Mouse (Mus musculus): Measurements from ENCODE around the gene Olfr785.
"Not testable (repeated sequence)": the region's sequence is repeated elsewhere in the genome, so short reads cannot be mapped to it uniquely, and the experiment has no call there.

Olfr785 gene

DNA sequence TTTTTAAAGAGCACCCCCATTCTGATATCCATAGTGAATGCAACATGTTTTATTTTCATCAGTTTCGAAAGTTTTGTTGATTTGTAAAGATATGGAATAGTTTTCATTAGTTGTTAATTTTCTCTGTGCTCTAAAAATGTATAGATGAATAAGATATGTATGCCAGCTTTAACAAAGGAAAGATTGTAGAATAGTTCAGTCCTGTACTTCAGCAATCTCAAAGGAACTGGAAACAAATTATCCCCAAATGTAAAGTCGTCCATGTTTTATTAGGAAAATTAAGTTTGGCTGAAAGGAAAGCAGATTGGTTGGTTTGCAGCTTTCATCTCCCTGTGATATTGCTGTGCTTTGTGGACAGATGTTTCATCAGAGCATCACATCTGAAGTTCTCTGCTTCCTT is at the start of gene Olfr785:
Gene Olfr785, plus strand, starts transcription at position 301 of the 400 bp plus-strand sequence.
- no peak for DNase-seq

DNA sequence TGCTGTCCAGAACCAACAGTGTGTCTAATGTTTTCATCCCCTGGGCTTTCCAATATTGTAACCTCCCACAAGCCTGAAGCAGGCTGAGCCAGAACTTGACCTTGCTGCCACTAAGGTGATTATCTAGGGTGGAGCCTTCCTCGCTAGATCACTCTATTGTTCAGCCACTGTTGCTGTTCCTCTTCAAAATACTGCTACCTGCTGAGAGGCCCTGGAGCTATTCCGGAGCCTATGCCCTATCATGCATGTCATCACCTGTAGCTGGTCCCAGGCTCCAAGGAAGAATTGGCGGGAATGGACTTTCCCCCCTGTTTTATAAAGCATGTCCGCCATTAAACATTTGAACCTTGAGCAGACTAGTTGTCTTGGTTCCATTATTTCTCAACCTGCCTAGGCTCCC is 48.7 kb upstream of the Olfr785 start:
- DNase-seq: not testable (repeated sequence)

DNA sequence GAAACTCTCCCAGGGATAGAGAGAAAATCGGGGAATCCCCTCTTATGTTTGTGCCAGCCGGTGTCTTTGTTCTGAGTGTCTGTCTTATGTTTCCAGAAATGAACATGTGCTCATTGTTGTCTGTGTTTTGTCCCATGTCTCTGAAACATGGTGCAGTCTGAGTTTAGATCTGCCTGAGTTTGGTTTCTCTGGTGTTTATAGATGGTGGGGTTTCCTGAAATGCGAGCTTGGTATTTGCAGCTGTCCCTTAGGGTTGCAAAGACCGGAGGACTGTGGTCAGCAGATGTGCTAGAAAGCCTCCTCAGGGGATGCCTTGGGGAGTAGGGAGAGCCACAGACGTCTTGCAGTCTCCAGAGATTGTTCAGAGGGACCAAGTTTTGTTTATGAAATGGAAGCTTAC is 47.9 kb upstream of the Olfr785 start:
- DNase-seq: no peak

DNA sequence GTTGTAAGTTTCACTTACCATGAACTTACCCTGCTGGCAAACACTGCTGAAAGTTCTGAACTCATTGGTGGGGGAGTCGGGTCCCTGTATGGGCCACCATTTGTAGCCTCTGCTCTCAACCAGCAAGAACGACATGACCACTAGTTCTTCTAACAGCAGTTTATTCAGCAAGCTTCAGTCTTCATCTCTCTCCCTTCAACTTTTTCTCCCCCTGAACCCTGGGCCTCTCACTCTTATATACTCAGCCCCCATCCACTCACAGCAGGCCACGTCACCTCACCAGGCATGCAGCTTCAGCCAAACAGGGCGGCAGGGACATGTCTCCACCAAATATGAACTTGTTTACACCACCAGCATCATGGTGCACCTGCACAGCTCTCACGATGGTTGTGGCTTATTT is 31.2 kb upstream of the Olfr785 start:
- not testable (repeated sequence) for DNase-seq

DNA sequence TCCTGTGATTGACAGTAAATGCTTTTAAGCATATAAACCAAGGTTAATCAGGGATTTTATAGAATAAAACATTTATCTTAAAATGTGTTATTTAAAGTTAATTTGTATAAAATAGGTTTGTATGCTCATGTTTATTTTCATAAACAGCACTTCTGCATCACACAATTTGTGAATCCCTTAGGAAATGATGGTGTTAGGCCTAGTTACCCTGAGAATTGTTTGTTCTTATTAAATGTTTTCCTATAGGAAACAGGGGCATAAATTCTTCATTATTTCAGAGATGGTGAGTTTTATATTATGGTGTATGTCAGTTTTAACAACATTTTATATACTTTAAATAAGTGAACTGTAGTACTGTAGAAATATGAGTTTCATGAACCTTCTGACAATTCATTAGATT is 21.4 kb upstream of the Olfr785 start, which contains the start of gene Olfr784:
Gene Olfr784, plus strand, starts transcription at position 301 of the 400 bp plus-strand sequence.
- no peak for DNase-seq

DNA sequence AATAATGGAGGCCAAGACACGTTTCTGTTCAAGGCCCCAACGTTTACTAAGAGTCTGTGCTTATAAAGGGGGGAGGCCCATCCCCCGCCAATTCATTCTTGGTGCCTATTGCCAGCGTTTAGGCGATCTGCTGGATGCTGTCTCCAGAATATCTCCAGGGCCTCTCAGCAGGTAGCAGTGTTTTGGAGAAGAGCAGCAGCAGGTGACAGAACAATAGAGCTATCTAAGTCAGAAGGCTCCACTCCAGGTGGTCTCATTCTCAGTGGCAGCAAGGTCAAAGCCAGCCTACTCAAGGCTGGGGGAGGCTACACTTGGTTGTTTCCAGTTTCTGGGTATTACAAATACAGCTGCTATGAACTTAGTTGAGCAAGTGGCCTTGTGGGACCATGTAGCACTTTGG is 4.3 kb upstream of the Olfr785 start:
- DNase-seq: no peak

DNA sequence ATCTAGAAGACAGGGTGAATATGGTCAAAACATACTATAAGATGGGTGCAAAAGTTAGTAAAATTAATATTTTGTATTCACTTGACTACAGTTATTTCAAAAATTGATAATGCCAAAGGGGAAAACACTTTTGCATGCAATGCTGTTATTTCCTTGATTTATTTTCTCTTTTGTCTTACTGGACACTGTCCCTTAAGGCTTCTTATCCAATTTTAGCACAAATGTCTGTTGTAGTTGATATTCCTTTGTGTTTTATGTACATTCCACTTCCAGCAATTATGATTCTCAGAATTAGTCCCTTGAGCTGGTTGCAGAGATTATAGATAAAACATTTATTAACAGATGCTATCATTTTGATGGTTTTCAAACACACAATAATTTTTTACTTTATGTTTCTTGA is 21.8 kb downstream of the Olfr785 start, which contains the start of gene Olfr786:
Gene Olfr786, plus strand, starts transcription at position 301 of the 400 bp plus-strand sequence.
- DNase-seq: no peak
